Mouse (Mus musculus) brain, embryonic 14.5 days (tissue): ENCODE data around the gene Etv1.

Experiments
- CTCF ChIP-seq: fragments of 200-500 bp; IDR thresholded peaks from 2 replicates; pipeline ENCODE4 v1.5.1; 2012; ENCODE audit warnings: inconsistent platforms, mild to moderate bottlenecking, moderate library complexity, borderline replicate concordance; ENCODE audit not compliant: insufficient read depth, insufficient read length; ENCODE audit errors: extremely low read depth
- POLR2A ChIP-seq: fragments of 200-500 bp; IDR thresholded peaks from 2 replicates; pipeline ENCODE4 v1.6.1; 2012; ENCODE audit warnings: mild to moderate bottlenecking, inconsistent platforms, borderline replicate concordance; ENCODE audit not compliant: poor library complexity, insufficient read depth, insufficient read length, severe bottlenecking; ENCODE audit errors: extremely low read depth

DNA sequence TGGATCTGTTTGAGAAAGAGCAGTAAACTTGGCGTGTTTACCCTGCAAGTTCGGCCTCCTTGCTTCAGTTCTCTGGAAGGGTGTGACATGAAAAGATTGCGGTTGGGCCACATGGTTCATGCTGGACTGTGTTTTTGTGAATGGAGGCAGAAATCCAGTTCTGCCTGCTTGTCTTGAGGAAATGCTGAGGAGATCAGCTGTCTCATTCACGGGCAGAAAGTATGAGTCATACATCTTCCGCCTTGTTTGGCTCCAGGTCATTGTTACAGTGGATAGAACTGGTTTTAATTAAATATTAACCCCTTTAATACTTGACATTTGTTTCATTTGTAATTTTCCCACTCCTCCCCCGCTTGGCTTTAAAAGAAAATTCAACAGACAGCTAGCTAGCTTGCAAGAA is 9.4 kb downstream of the Etv1 start:
- TF ChIP-seq CTCF = no peak
- TF ChIP-seq POLR2A = no peak
